Mouse (Mus musculus): ENCODE data around the gene Hoxd12. TPM values are rescaled to one million over a fixed set of nuclear protein-coding genes. Genes with fewer than 3 reads are reported as not detected.

Gene Hoxd12
- polyA plus RNA-seq, 1 experiment from 2014 or later: 30.6 TPM

DNA sequence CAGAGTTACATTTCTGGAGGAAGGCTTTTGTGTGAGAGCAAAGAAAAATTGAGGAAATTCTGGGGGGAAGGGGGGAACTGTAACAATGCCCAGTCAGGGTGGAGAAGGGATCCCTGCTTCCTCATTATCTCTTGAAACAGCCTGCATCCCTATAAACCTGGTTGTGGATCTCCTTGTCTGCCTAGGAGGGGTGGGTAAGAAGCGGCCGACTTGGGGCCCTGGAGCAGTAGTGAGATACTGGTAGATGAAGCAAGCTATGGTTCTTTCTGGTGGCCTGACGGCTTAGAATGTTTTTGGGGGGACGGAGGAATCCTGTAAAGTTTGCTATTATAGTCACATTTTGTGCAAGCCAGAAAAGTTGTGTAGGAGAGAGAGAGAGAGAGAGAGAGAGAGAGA is 18.6 kb downstream of the Hoxd12 start:
- peak overlapping the region; percentile 44 for H3K4me3 ChIP-seq
- H3K36me3 ChIP-seq: no peaks in the 10 kb centered on the region; the same call in 1 of the 2 replicates
- peak overlapping the region; percentile 62 for H3K4me2 ChIP-seq
- peaks cover 46% of the 10 kb centered on the region for H3K4me1 ChIP-seq
- no peak for ATAC-seq (ENCODE audit: insufficient number of reproducible peaks, low FRiP score, low TSS enrichment, low read depth)
- 33% methylated on average over 4 of the region's 4 CpGs for WGBS
- H3K27ac ChIP-seq: peak overlapping the region; percentile 86
- H3K9ac ChIP-seq: peak overlapping the region; percentile 52; the same call in 1 of the 2 replicates
- H3K27me3 ChIP-seq: peaks cover 79% of the 10 kb centered on the region
- H3K9me3 ChIP-seq: no peaks in the 10 kb centered on the region

DNA sequence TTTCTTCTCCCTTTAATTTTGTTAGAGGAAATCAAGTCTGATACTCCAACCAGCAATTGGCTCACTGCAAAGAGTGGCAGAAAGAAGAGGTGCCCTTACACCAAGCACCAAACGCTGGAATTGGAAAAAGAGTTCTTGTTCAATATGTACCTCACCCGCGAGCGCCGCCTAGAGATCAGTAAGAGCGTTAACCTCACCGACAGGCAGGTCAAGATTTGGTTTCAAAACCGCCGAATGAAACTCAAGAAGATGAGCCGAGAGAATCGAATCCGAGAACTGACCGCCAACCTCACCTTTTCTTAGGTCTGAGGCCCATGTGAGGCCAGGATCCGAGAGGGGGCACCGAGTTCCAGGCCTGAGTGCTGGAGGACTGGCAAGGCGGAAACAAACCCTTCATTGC is 19.3 kb downstream of the Hoxd12 start:
- no peaks in the 10 kb centered on the region for H3K9me3 ChIP-seq
- no peaks in the 10 kb centered on the region; the same call in 1 of the 2 replicates for H3K36me3 ChIP-seq
- peak overlapping the region; percentile 44 for H3K4me3 ChIP-seq
- peaks cover 52% of the 10 kb centered on the region for H3K4me1 ChIP-seq
- 13% methylated on average over 16 of the region's 16 CpGs for WGBS
- H3K9ac ChIP-seq: no peak overlapping the region
- H3K27ac ChIP-seq: 0 out of 2 replicates have a peak overlapping the region, but pooled peaks have one; percentile 86
- peaks cover 80% of the 10 kb centered on the region for H3K27me3 ChIP-seq
- no peak for ATAC-seq (ENCODE audit: insufficient number of reproducible peaks, low FRiP score, low TSS enrichment, low read depth)
- H3K4me2 ChIP-seq: peak overlapping the region; percentile 62

DNA sequence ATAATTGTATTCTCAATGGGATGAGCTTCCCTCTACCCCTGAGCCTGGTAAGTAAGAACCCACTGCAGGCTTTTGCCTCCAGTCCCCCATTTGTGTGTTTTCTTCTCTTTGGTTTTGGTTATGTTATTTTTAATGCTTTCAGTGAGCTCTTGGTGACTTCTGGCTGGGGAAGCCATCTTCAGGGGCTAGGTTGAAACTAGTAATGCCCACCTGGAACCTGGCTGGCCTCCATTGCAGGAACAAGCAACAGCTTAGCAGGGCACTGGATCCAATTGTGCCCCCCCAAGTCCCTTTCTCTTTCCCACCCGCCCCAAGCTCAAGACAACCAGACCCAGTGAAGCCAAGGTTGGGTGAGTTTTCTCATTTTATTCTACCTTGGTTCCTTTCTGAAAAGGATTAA is 20.6 kb downstream of the Hoxd12 start:
- 36% methylated on average over 1 of the region's 1 CpGs for WGBS
- Histone ChIP-seq H3K9me3 (no peaks in the 10 kb centered on the region), H3K4me3 (no peak overlapping the region), H3K4me2 (no peak overlapping the region), H3K27ac (no peak overlapping the region), H3K4me1 (peaks cover 60% of the 10 kb centered on the region), H3K36me3 (peaks cover 4% of the 10 kb centered on the region; the same call in 1 of the 2 replicates), H3K9ac (no peak overlapping the region), H3K27me3 (peaks cover 84% of the 10 kb centered on the region)
- ATAC-seq (ENCODE audit: insufficient number of reproducible peaks, low FRiP score, low TSS enrichment, low read depth): no peak

DNA sequence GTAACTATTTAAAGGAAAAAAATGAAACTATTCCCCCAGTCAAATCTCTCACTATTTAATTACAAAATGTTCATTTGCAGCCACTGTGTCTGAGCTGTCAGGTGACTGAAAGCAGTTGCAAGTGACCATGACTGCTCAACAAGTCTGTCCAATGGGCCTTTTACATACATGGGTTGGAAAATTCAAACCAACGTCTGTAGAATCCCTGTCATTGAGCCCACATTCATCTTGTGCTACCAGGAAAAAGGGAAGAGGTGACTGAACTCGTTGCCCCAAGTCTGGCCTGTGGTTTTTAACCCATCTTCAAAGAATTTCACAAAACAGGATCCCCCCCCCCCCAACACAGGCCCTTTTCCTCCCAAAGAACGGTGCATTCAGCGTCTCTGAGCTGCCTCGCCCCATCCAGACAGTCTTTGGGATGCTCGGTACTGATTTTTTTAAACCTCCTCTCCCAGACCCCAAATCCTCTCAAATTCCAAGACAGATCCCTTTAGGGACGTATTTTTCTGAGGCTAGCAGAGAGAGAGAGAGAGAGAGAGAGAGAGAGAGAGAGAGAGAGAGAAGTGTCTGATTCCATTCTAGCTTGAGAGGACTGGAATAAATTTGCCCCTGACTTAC is 21.1 kb downstream of the Hoxd12 start:
- 0 out of 2 replicates have a peak overlapping the region, but pooled peaks have one; percentile 48 for H3K4me3 ChIP-seq
- 34% methylated on average over 7 of the region's 7 CpGs for WGBS
- H3K9ac ChIP-seq: no peak overlapping the region
- peaks cover 65% of the 10 kb centered on the region for H3K4me1 ChIP-seq
- H3K4me2 ChIP-seq: 0 out of 2 replicates have a peak overlapping the region, but pooled peaks have one; percentile 15
- peaks cover 88% of the 10 kb centered on the region for H3K27me3 ChIP-seq
- peak overlapping the region; percentile 78 for H3K27ac ChIP-seq
- peaks cover 4% of the 10 kb centered on the region; the same call in 1 of the 2 replicates for H3K36me3 ChIP-seq
- H3K9me3 ChIP-seq: no peaks in the 10 kb centered on the region
- ATAC-seq (ENCODE audit: insufficient number of reproducible peaks, low FRiP score, low TSS enrichment, low read depth): no peak

DNA sequence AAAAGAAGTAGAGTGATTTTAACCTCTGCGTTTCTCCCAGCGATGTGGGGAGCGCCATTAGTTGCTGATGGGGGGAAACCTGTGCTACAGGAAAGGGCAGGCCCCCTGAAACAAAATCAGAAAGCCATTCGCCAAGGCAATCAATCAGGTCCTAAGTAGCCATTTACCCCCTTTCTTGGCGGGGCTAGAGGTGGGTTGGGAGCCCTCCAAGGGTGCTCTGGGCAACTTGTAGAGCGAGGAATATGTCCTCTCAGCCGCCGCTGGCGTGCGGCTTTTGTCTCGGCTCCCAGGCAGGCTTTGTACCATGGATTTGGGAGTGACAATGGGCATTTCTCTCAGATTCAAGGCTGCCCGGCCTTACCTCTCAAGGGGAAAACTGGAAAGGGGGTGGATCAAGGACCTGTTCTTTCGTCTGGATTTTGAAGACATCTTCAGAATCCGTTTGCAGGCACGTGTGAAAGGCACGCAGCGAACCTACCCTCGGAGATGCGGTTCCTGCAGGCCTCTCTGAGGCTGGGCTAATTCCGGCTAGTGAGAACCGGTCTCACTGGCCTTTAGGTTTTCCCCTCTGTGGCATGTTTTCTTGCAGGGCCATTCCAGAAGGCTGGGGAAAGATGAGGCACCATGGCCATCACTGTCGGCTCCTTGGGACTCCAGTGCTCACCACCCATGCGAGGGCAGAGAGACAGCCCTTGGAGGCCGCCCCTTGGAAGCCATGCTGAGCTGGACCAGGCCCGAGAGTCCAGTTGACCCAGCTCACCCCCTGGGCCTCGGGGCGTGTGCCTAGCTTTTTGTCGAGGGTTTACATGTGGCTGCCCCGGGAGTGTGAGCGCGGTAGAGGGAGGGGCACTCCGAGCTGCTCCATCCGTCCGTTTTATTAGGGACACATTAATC is 21.9 kb downstream of the Hoxd12 start:
- 22% methylated on average over 34 of the region's 34 CpGs for WGBS

DNA sequence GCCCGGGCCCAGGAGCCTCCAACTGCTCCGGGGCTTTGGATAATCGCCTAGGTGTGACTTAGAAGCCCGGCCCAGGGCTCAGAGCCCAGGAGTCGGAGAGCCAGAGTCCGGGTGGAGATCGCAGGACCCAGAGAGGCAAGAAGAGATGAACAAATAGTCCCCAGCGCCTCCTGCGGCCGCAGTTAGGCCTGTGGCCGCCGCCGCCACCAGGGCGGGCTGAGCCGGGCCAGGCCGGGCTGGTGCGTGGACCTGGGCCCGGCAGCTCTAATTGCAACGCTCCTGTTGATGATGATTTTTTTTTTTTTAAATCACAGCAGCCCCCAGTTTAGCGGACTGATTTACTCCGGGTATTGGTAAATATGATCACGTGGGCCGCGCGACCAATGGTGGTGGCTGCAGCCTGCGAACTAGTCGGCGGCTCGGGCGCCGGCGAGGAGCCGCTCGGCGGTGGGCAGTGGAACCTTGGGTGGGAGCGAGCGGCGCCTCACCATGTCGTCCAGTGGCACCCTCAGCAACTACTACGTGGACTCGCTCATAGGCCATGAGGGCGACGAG is 22.8 kb downstream of the Hoxd12 start, which contains the start of gene Hoxd9:
TSS of gene Hoxd9 (plus strand) at position 161 of the 555 bp plus-strand sequence.
- Histone ChIP-seq H3K4me2 (peak within 1 kb of the TSS; percentile 61), H3K9ac (peak within 1 kb of the TSS; percentile 47), H3K27me3 (peaks cover 81% of the 10 kb centered on the region), H3K4me1 (peaks cover 50% of the 10 kb centered on the region), H3K9me3 (no peaks in the 10 kb centered on the region), H3K27ac (peak within 1 kb of the TSS; percentile 78), H3K36me3 (peaks cover 4% of the 10 kb centered on the region; the same call in 1 of the 2 replicates), H3K4me3 (peak within 1 kb of the TSS; percentile 48)
- 2% methylated on average over 43 of the region's 43 CpGs for WGBS
- 0 out of 2 replicates have a peak, but pooled peaks have one; percentile 31 for ATAC-seq (ENCODE audit: insufficient number of reproducible peaks, low FRiP score, low TSS enrichment, low read depth)

More for the DNA sequence above, 21.9 kb downstream of the Hoxd12 start:
- H3K27me3 ChIP-seq: peaks cover 85% of the 10 kb centered on the region
- H3K9ac ChIP-seq: no peak overlapping the region; the same call in 1 of the 2 replicates
- peak overlapping the region; percentile 78 for H3K27ac ChIP-seq
- H3K36me3 ChIP-seq: peaks cover 4% of the 10 kb centered on the region; the same call in 1 of the 2 replicates
- H3K4me2 ChIP-seq: peak overlapping the region; percentile 61
- ATAC-seq (ENCODE audit: insufficient number of reproducible peaks, low FRiP score, low TSS enrichment, low read depth): no peak
- peaks cover 58% of the 10 kb centered on the region for H3K4me1 ChIP-seq
- peak overlapping the region; percentile 48; the same call in 1 of the 2 replicates for H3K4me3 ChIP-seq
- no peaks in the 10 kb centered on the region for H3K9me3 ChIP-seq

DNA sequence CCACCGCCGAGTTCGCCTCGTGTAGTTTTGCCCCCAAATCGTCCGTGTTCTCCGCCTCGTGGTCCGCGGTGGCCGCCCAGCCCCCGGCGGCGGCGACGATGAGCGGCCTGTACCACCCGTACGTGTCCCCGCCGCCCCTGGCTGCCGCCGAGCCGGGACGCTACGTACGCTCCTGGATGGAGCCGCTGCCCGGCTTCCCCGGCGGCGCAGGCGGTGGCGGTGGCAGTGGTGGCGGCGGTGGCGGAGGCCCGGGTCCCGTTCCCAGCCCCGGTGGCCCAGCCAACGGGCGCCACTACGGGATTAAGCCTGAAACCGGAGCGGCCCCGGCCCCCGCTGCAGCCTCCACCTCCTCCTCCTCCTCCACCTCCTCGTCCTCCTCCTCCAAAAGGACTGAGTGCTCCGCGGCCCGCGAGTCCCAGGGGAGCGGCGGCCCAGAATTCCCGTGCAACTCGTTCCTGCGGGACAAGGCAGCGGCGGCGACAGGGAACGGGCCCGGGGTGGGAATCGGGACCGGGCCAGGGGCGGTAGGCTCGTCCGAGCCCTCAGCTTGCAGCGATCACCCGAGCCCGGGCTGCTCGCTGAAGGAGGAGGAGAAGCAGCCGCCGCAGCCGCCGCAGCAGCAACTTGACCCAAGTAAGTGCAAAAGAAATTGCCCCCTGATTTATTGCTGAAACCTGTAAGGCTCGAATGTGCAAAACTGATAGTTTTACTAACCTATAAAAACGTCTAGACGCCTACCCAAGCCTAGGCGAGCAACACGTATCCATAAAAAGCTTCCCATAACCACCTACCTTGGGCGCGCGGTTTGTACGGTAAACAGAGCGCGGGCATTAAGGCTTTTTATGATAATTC is 23.6 kb downstream of the Hoxd12 start:
- Histone ChIP-seq H3K36me3 (peaks cover 4% of the 10 kb centered on the region; the same call in 1 of the 2 replicates), H3K4me1 (peaks cover 42% of the 10 kb centered on the region), H3K27ac (peak overlapping the region; percentile 78), H3K27me3 (peaks cover 80% of the 10 kb centered on the region), H3K4me3 (peak overlapping the region; percentile 48), H3K9me3 (no peaks in the 10 kb centered on the region), H3K4me2 (peak overlapping the region; percentile 61), H3K9ac (peak overlapping the region; percentile 47)
- WGBS: 3% methylated on average over 83 of the region's 86 CpGs
- peak; percentile 35; the same call in 1 of the 2 replicates for ATAC-seq (ENCODE audit: insufficient number of reproducible peaks, low FRiP score, low TSS enrichment, low read depth)

DNA sequence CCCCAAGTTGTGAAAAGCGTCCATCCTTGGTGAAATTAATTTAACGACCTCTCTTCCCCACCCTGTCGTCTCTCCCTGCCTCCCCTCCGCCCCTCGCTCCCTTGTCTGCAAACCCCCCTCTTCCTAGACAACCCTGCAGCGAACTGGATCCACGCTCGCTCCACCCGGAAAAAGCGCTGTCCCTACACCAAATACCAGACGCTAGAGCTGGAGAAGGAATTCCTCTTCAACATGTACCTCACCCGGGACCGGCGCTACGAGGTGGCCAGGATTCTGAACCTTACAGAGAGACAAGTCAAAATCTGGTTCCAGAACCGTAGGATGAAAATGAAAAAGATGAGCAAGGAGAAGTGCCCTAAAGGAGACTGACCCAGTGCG is 24.2 kb downstream of the Hoxd12 start:
- Histone ChIP-seq H3K4me2 (peak overlapping the region; percentile 61), H3K27ac (peak overlapping the region; percentile 78; the same call in 1 of the 2 replicates), H3K4me1 (peaks cover 46% of the 10 kb centered on the region), H3K9me3 (no peaks in the 10 kb centered on the region), H3K4me3 (peak overlapping the region; percentile 48), H3K9ac (peak overlapping the region; percentile 47; the same call in 1 of the 2 replicates), H3K27me3 (peaks cover 82% of the 10 kb centered on the region), H3K36me3 (peaks cover 4% of the 10 kb centered on the region; the same call in 1 of the 2 replicates)
- ATAC-seq (ENCODE audit: insufficient number of reproducible peaks, low FRiP score, low TSS enrichment, low read depth): no peak
- WGBS: 9% methylated on average over 17 of the region's 17 CpGs

DNA sequence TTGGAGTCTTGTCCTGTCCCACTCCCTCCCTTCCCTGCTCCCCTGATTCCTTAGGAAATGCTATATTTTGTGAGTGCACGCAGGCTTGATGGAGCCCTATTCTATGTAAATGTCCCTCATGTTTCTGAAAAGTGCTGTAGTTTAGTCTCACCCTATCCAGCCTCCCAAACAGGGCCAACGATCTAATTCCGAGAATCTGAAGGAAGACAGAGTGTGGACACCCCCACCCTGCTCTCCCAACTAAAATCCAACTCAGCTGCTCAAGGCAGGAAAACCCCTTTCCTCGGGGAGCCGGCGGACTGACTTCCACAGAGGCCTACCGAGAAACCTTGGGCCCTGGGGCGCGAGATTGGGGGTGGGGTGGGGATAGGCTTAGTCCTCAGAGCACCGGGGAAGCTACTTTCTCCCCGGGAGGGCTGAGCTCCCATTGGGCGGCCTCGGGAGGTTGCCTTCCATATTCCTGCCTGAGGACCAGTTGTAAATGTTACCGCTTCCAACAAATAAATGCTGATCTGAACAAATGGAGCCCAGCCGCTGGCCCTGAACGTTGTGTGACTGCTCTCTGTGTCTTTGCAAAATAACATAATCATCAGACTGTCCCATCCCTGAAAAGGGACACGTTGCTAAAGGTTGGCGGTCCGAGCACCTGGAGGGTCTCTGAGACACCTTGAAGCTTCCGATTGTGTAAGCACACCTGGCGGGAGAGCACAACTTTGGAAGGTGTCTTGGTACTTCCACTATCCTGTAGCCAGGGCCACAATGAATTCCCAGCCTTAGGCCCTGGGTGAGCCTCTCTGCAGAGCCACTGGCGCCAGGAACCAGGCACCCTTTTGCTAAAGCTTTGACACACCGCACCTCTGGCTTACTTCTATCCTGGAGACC is 25.1 kb downstream of the Hoxd12 start:
- Histone ChIP-seq H3K9me3 (no peaks in the 10 kb centered on the region), H3K4me1 (peaks cover 52% of the 10 kb centered on the region), H3K4me2 (peak overlapping the region; percentile 1; the same call in 1 of the 2 replicates), H3K4me3 (peak overlapping the region; percentile 48; the same call in 1 of the 2 replicates), H3K27me3 (peaks cover 84% of the 10 kb centered on the region), H3K27ac (no peak overlapping the region), H3K9ac (no peak overlapping the region), H3K36me3 (peaks cover 4% of the 10 kb centered on the region; the same call in 1 of the 2 replicates)
- WGBS: 37% methylated on average over 23 of the region's 23 CpGs
- no peak for ATAC-seq (ENCODE audit: insufficient number of reproducible peaks, low FRiP score, low TSS enrichment, low read depth)

DNA sequence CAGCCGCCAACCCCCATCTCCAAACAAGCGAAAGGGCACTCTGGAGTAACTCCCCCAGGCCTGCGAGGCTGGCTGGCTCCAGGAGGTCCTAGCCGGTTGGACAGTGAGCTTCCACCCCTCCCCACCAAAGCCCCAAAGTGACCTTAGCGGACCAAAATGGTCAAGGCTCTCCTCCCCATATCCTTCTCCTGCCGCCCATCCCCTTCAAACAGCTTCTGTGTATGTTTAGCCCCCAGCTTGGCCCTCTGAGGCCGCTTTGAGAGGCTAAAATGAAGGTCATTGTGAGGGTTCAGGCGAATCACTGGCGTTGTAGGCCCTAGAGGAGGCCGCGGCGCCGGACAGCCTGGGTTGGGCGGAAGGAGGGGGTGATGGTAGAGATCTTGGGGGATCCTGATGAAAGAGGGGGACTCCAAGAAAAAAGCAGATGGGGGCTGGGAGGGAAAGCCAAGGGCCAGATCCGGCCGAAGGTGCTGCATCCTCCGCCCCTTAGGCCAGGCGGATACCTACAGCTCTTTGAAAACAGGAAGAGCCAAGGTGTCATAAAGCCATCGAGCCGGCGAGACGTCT is 25.8 kb downstream of the Hoxd12 start:
- Histone ChIP-seq H3K27me3 (peaks cover 84% of the 10 kb centered on the region), H3K36me3 (peaks cover 4% of the 10 kb centered on the region; the same call in 1 of the 2 replicates), H3K9ac (no peak overlapping the region), H3K9me3 (no peaks in the 10 kb centered on the region), H3K4me2 (no peak overlapping the region), H3K27ac (no peak overlapping the region), H3K4me3 (no peak overlapping the region), H3K4me1 (peaks cover 59% of the 10 kb centered on the region)
- WGBS: 34% methylated on average over 22 of the region's 22 CpGs
- no peak for ATAC-seq (ENCODE audit: insufficient number of reproducible peaks, low FRiP score, low TSS enrichment, low read depth)

Measured in limb, embryonic 15.5 days (tissue).